ENCODE assay signal across 16 mouse cellular contexts in genomic region chr7:73326236-73326635, GRCm38 (mm10). TPM values are rescaled to one million over a fixed set of nuclear protein-coding genes. Genes with fewer than 3 reads are reported as not detected.
A peak's percentile ranks its signal among the peaks of the same experiment; 100 is the strongest.
DNase-seq lines count a peak whose midpoint lies in the region; ATAC-seq lines count a peak whose summit lies in the region.
"Had no signal": no experiment of that assay in that cellular context is flagged by ENCODE, and none has a peak within 500 bp of the region (broad histone marks: within the 10 kb centered on the region; RNA-seq: fewer than 3 reads in every experiment).

No protein-coding gene starts in this region.

- no peak overlapping the region for H3K9ac ChIP-seq in limb, embryonic 13.5 days
- no peak overlapping the region for H3K9ac ChIP-seq in embryonic facial prominence, embryonic 15.5 days
- H3K9ac ChIP-seq in stomach, embryonic 15.5 days, result no peak overlapping the region
- H3K9ac ChIP-seq in hindbrain, embryonic 13.5 days, result no peak overlapping the region
- H3K9ac ChIP-seq: heart, embryonic 15.5 days; liver, embryonic 12.5 days; midbrain, embryonic 15.5 days; neural tube, embryonic 12.5 days had no signal

- H3K36me3 ChIP-seq in limb, embryonic 13.5 days, result no peaks in the 10 kb centered on the region
- no peaks in the 10 kb centered on the region for H3K36me3 ChIP-seq in limb, embryonic 10.5 days
- H3K36me3 ChIP-seq in embryonic facial prominence, embryonic 15.5 days, result no peaks in the 10 kb centered on the region
- H3K36me3 ChIP-seq in stomach, embryonic 15.5 days, result no peaks in the 10 kb centered on the region
- H3K36me3 ChIP-seq in hindbrain, embryonic 13.5 days, result no peaks in the 10 kb centered on the region
- H3K36me3 ChIP-seq: heart, embryonic 15.5 days; liver, embryonic 12.5 days; midbrain, embryonic 15.5 days; neural tube, embryonic 12.5 days had no signal

- peaks cover 4% of the 10 kb centered on the region; the same call in 1 of the 2 replicates for H3K9me3 ChIP-seq in limb, embryonic 13.5 days
- H3K9me3 ChIP-seq in limb, embryonic 10.5 days (replicated peaks), result no peaks in the 10 kb centered on the region
- no peaks in the 10 kb centered on the region for H3K9me3 ChIP-seq in embryonic facial prominence, embryonic 15.5 days (replicated peaks)
- no peaks in the 10 kb centered on the region for H3K9me3 ChIP-seq in stomach, embryonic 15.5 days
- H3K9me3 ChIP-seq in hindbrain, embryonic 13.5 days, result no peaks in the 10 kb centered on the region
- H3K9me3 ChIP-seq: heart, embryonic 15.5 days; liver, embryonic 12.5 days; midbrain, embryonic 15.5 days had no signal

- no peak for ATAC-seq in limb, embryonic 13.5 days (ENCODE audit: low FRiP score, low read depth)
- ATAC-seq in embryonic facial prominence, embryonic 15.5 days (ENCODE audit: insufficient number of reproducible peaks, low FRiP score, low TSS enrichment, low read depth), result peak; percentile 53; the same call in 1 of the 2 replicates
- ATAC-seq in stomach, embryonic 15.5 days (ENCODE audit: insufficient read depth, low FRiP score, low read depth), result no peak
- ATAC-seq in hindbrain, embryonic 13.5 days (ENCODE audit: low FRiP score), result no peak
- ATAC-seq: forebrain, embryonic 16.5 days; liver, embryonic 12.5 days; midbrain, embryonic 15.5 days; Patski had no signal

- peak overlapping the region; percentile 44; the same call in 1 of the 2 replicates for H3K27ac ChIP-seq in limb, embryonic 13.5 days
- H3K27ac ChIP-seq in limb, embryonic 10.5 days, result no peak overlapping the region
- peak overlapping the region; percentile 78 for H3K27ac ChIP-seq in embryonic facial prominence, embryonic 15.5 days (replicated peaks)
- H3K27ac ChIP-seq in stomach, embryonic 15.5 days, result peak overlapping the region; percentile 86
- H3K27ac ChIP-seq in hindbrain, embryonic 13.5 days, result no peak overlapping the region
- H3K27ac ChIP-seq: liver, embryonic 12.5 days; macrophage; midbrain, embryonic 15.5 days; neural tube, embryonic 12.5 days had no signal

- no peak overlapping the region for H3K4me2 ChIP-seq in limb, embryonic 13.5 days (replicated peaks)
- peak overlapping the region; percentile 13; the same call in 1 of the 2 replicates for H3K4me2 ChIP-seq in embryonic facial prominence, embryonic 15.5 days (replicated peaks)
- H3K4me2 ChIP-seq in stomach, embryonic 15.5 days, result no peak overlapping the region
- no peak overlapping the region for H3K4me2 ChIP-seq in hindbrain, embryonic 13.5 days
- H3K4me2 ChIP-seq: heart, embryonic 15.5 days; liver, embryonic 12.5 days; midbrain, embryonic 15.5 days; neural tube, embryonic 12.5 days had no signal

- H3K4me3 ChIP-seq in limb, embryonic 13.5 days, result no peak overlapping the region
- no peak overlapping the region for H3K4me3 ChIP-seq in limb, embryonic 10.5 days
- H3K4me3 ChIP-seq in embryonic facial prominence, embryonic 15.5 days (replicated peaks), result no peak overlapping the region
- H3K4me3 ChIP-seq in stomach, embryonic 15.5 days (replicated peaks), result no peak overlapping the region
- H3K4me3 ChIP-seq in hindbrain, embryonic 13.5 days, result no peak overlapping the region
- H3K4me3 ChIP-seq: heart, embryonic 15.5 days; liver, embryonic 12.5 days; midbrain, embryonic 15.5 days; neural tube, embryonic 12.5 days had no signal

- H3K27me3 ChIP-seq in limb, embryonic 13.5 days, result peaks cover 30% of the 10 kb centered on the region
- peaks cover 30% of the 10 kb centered on the region for H3K27me3 ChIP-seq in limb, embryonic 10.5 days (ENCODE audit: low read depth, poor library complexity, severe bottlenecking)
- no peaks in the 10 kb centered on the region for H3K27me3 ChIP-seq in embryonic facial prominence, embryonic 15.5 days
- H3K27me3 ChIP-seq in stomach, embryonic 15.5 days (replicated peaks), result no peaks in the 10 kb centered on the region
- 0 out of 2 replicates have a peak, but pooled peaks cover 2% of the 10 kb centered on the region for H3K27me3 ChIP-seq in hindbrain, embryonic 13.5 days
- H3K27me3 ChIP-seq: heart, embryonic 15.5 days; liver, embryonic 12.5 days; midbrain, embryonic 15.5 days; neural tube, embryonic 12.5 days; Patski had no signal

- H3K4me1 ChIP-seq in limb, embryonic 13.5 days, result peaks cover 38% of the 10 kb centered on the region
- H3K4me1 ChIP-seq in limb, embryonic 10.5 days, result peaks cover 15% of the 10 kb centered on the region
- H3K4me1 ChIP-seq in embryonic facial prominence, embryonic 15.5 days, result peaks cover 30% of the 10 kb centered on the region
- peaks cover 24% of the 10 kb centered on the region for H3K4me1 ChIP-seq in stomach, embryonic 15.5 days
- peaks cover 12% of the 10 kb centered on the region for H3K4me1 ChIP-seq in hindbrain, embryonic 13.5 days (replicated peaks)
- H3K4me1 ChIP-seq: liver, embryonic 12.5 days; midbrain, embryonic 15.5 days had no signal

- WGBS in limb, embryonic 13.5 days, result 78% methylated on average over 14 of the region's 14 CpGs
- 91% methylated on average over 14 of the region's 14 CpGs for WGBS in limb, embryonic 10.5 days
- WGBS in embryonic facial prominence, embryonic 15.5 days, result 32% methylated on average over 14 of the region's 14 CpGs
- WGBS in stomach, embryonic 15.5 days, result 59% methylated on average over 14 of the region's 14 CpGs
- WGBS in hindbrain, embryonic 13.5 days, result 82% methylated on average over 14 of the region's 14 CpGs

- no peak for DNase-seq in limb, embryonic 10.5 days (ENCODE audit: low spot score)
- DNase-seq in heart, adult 9 months (ENCODE audit: low spot score in 2 of 2), result peak; percentile 60 to 64
- DNase-seq in embryo, embryonic 9.5 days (ENCODE audit: extremely low spot score), result no peak
- DNase-seq: cerebellum, adult 9-11 months; kidney, postnatal 10 days had no signal

RNA-seq across cellular contexts. Expression of gene Rgma, which starts 49.1 kb away (rescaled TPM):
- polyA plus RNA-seq in limb, embryonic 13.5 days (2015; fragmentation: Nextera tagmentation; extraction: Ambion mirVana), result 25.3 and 25.6 TPM in 2 replicates
- 20.1 and 26.8 TPM in 2 replicates for polyA plus RNA-seq in limb, embryonic 10.5 days (2016; fragmentation: Nextera tagmentation; extraction: Ambion mirVana)
- polyA plus RNA-seq in embryonic facial prominence, embryonic 15.5 days (2015; fragmentation: Nextera tagmentation; extraction: Ambion mirVana), result 23.0 and 24.1 TPM in 2 replicates
- polyA plus RNA-seq in stomach, embryonic 15.5 days (2015; fragmentation: Nextera tagmentation; extraction: Ambion mirVana), result 12.1 and 14.9 TPM in 2 replicates
- polyA plus RNA-seq in hindbrain, embryonic 13.5 days (2015; fragmentation: Nextera tagmentation; extraction: Ambion mirVana), result 40.0 and 41.1 TPM in 2 replicates
- polyA plus RNA-seq: macrophage had no signal

Comparison
In these comparisons a context has a peak if more than half of its experiments do, and no peak if none do; other contexts are left out.
1. H3K27ac ChIP-seq: peak in limb, embryonic 13.5 days (single experiment), embryonic facial prominence, embryonic 15.5 days (single experiment) and stomach, embryonic 15.5 days (single experiment); none in limb, embryonic 10.5 days (single experiment) and hindbrain, embryonic 13.5 days (single experiment).
2. DNase-seq: peak in heart, adult 9 months (2 of 2); none in limb, embryonic 10.5 days (single experiment) and embryo, embryonic 9.5 days (single experiment).